Mouse (Mus musculus): ENCODE results near the gene Rhcg. TPM values are rescaled to one million over a fixed set of nuclear protein-coding genes. Genes with fewer than 3 reads are reported as not detected.
A peak's percentile ranks its signal among the peaks of the same experiment; 100 is the strongest.

Rhcg gene
- polyA plus RNA-seq, 1 experiment from 2014 or later = 0.17 TPM

DNA sequence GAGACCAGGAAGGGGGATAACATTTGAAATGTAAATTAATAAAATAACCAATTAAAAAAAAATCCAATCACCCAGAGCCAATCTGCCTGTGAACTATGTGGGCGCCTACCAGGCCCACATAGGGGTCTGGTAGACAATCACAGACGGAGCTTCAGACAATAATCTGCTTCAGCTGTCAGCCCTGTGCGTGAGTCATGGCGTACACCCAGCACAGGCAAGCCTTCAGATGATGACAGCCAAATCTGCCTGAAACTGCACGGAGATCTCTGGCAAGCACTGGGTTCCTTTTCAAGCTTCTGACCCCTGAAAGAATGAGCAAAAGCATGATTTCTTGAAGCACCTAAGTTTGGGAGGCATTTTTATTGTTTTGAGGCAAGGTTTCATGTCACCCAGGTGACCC, 8.7 kb upstream of the Rhcg start:
- H3K27ac ChIP-seq = no peak overlapping the region
- ATAC-seq (ENCODE audit: borderline replicate concordance, extremely low read depth, low FRiP score, low TSS enrichment) = no peak
- no peak overlapping the region for H3K4me3 ChIP-seq
- no peak overlapping the region for H3K4me2 ChIP-seq
- H3K36me3 ChIP-seq = no peaks in the 10 kb centered on the region
- H3K4me1 ChIP-seq = no peaks in the 10 kb centered on the region
- H3K9me3 ChIP-seq = no peaks in the 10 kb centered on the region
- 74% methylated on average over 5 of the region's 5 CpGs for WGBS
- no peaks in the 10 kb centered on the region for H3K27me3 ChIP-seq
- no peak overlapping the region for H3K9ac ChIP-seq

DNA sequence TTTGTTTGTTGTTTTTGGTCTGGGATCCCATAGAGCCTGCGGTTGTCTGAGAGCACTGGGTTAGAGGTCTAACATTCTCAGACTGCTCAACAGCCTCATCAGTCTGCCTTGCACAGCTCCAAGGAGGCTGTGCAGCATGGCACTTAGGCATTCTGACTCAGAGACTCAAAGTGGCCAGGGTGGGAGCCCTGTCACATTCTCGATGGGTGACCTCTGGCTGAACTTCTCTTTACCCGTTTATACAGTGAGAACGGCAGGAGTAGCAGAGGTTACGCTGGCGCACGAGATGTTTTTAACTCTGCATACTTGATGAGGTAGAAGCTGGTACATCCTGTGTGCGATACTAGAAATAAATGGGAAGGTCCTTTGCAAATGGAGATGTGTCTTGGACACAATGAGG, 5.6 kb upstream of the Rhcg start:
- H3K4me1 ChIP-seq = no peaks in the 10 kb centered on the region
- H3K36me3 ChIP-seq = no peaks in the 10 kb centered on the region
- peaks cover 8% of the 10 kb centered on the region for H3K27me3 ChIP-seq
- no peak overlapping the region for H3K4me2 ChIP-seq
- H3K9me3 ChIP-seq = no peaks in the 10 kb centered on the region
- H3K4me3 ChIP-seq = no peak overlapping the region
- H3K9ac ChIP-seq = no peak overlapping the region
- no peak for ATAC-seq (ENCODE audit: borderline replicate concordance, extremely low read depth, low FRiP score, low TSS enrichment)
- no peak overlapping the region for H3K27ac ChIP-seq
- WGBS = 32% methylated on average over 8 of the region's 8 CpGs

DNA sequence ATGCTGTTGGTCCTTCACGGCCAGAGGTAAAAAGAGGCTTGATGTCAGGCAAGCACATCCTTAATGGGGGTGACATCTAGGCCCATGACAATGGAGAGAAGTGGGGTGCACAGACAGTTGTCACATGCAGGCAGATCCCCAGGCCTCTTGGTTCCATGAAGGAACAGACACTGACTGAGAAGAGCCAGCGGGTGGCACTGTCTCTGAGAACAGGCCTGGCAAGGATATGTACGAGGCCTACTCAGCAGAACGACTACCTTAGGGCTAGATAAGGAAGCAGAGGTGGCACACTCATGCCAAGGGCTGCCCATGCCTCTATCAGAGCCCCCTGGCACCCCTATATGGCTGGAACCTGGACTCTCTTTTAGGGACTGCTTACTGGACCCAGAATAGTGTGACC, 2.0 kb upstream of the Rhcg start:
- H3K4me2 ChIP-seq = no peak overlapping the region
- H3K9me3 ChIP-seq = no peaks in the 10 kb centered on the region
- H3K36me3 ChIP-seq = no peaks in the 10 kb centered on the region
- no peak overlapping the region for H3K27ac ChIP-seq
- ATAC-seq (ENCODE audit: borderline replicate concordance, extremely low read depth, low FRiP score, low TSS enrichment) = no peak
- no peak overlapping the region for H3K9ac ChIP-seq
- H3K4me1 ChIP-seq = no peaks in the 10 kb centered on the region
- no peak overlapping the region for H3K4me3 ChIP-seq
- 51% methylated on average over 4 of the region's 4 CpGs for WGBS
- peaks cover 44% of the 10 kb centered on the region for H3K27me3 ChIP-seq

DNA sequence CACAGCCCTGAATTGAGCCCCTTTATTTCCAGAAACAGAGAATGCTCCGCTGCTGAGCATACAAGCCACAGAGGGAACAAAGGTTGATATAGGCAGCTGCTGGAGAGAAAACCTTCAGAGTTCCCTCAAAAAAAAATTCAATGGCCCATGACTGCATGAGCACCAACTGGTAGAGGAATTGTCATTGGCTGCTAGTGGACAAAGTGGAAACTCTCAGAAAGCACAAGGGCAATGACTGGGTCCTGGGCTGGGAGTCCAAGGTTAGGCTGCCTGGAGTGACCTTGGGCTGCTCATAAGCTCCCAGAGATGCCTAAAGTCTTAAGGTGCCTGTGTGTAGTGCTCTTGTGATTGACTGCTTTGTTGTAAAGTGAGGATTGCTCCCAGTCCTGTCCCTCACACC, 1.5 kb downstream of the Rhcg start:
- Histone ChIP-seq H3K27ac (no peak overlapping the region), H3K4me3 (no peak overlapping the region), H3K9ac (no peak overlapping the region), H3K4me2 (no peak overlapping the region), H3K27me3 (peaks cover 67% of the 10 kb centered on the region), H3K36me3 (no peaks in the 10 kb centered on the region), H3K9me3 (no peaks in the 10 kb centered on the region), H3K4me1 (no peaks in the 10 kb centered on the region)
- 69% methylated on average over 1 of the region's 1 CpGs for WGBS
- ATAC-seq (ENCODE audit: borderline replicate concordance, extremely low read depth, low FRiP score, low TSS enrichment) = no peak

DNA sequence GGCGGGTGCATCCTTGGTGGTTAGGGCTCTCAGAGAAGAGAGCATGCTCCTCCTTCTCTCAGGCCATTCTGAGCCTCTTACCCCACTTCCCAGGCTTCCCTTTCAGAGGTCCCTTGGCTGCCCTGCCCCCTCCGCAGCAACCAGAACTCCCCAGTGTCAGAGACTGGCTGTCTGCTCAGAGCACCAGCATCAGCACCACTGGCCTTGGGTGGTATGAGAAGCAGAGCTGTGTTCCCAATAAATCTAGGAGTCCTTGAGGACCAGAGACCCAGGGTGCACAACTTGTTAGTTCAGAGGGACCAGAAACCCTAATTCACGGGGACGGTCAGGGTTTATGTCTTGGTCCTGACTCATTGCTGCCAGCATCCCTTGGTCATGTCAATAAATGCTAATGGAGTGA, 2.4 kb downstream of the Rhcg start:
- Histone ChIP-seq H3K9me3 (no peaks in the 10 kb centered on the region), H3K27me3 (peaks cover 73% of the 10 kb centered on the region), H3K27ac (no peak overlapping the region), H3K4me2 (no peak overlapping the region), H3K9ac (no peak overlapping the region), H3K4me1 (no peaks in the 10 kb centered on the region), H3K4me3 (no peak overlapping the region), H3K36me3 (no peaks in the 10 kb centered on the region)
- 69% methylated on average over 4 of the region's 4 CpGs for WGBS
- ATAC-seq (ENCODE audit: borderline replicate concordance, extremely low read depth, low FRiP score, low TSS enrichment) = no peak

DNA sequence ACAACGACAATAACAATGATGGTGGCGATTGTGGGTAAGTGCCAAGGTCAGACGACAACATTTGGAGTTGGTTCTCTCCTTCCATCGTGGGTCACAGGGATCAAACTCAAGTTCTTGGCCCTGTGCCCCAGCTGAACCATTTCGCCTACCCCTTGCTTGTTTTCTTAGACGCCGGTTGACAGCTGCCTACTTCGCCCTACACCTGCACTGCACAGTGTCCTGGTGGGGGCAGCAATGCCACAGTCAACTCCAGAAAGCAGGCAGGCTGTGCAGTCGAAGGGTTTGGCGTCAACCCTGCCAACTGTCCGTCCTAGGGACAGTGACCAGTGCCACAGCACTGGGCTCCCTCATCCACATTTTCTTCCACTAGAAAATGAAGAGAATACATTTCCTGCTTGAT, 4.1 kb downstream of the Rhcg start:
- no peak overlapping the region for H3K9ac ChIP-seq
- ATAC-seq (ENCODE audit: borderline replicate concordance, extremely low read depth, low FRiP score, low TSS enrichment) = 0 out of 2 replicates have a peak, but pooled peaks have one; percentile 23
- H3K4me1 ChIP-seq = no peaks in the 10 kb centered on the region
- H3K9me3 ChIP-seq = no peaks in the 10 kb centered on the region
- 48% methylated on average over 11 of the region's 11 CpGs for WGBS
- no peak overlapping the region for H3K4me2 ChIP-seq
- peaks cover 70% of the 10 kb centered on the region for H3K27me3 ChIP-seq
- H3K4me3 ChIP-seq = no peak overlapping the region
- H3K27ac ChIP-seq = no peak overlapping the region
- H3K36me3 ChIP-seq = no peaks in the 10 kb centered on the region

DNA sequence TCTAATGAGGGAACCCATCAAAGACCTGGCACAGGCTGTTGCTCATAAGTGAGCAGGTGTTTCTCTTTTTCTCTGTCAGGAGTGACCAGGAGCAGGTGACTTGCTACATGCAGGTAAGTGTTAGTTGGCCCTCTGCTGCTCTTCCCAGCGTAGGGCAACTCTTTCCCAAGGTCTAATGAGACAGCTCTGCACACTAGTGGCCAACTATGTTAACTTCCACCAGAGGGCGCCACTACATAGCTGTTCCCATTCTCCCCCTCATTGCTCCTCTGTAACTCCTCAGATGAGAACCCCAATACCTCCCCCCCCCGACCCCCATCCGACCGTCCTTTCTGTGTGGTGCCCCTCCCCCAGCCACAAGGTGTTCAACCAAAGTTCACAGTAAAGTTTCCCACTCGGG, 4.7 kb downstream of the Rhcg start:
- Histone ChIP-seq H3K4me3 (no peak overlapping the region), H3K4me2 (no peak overlapping the region), H3K27me3 (peaks cover 70% of the 10 kb centered on the region), H3K36me3 (no peaks in the 10 kb centered on the region), H3K9me3 (no peaks in the 10 kb centered on the region), H3K4me1 (peaks cover under 1% of the 10 kb centered on the region; the same call in 1 of the 2 replicates), H3K27ac (no peak overlapping the region), H3K9ac (no peak overlapping the region)
- WGBS = 12% methylated on average over 6 of the region's 6 CpGs
- peak; percentile 56; the same call in 1 of the 2 replicates for ATAC-seq (ENCODE audit: borderline replicate concordance, extremely low read depth, low FRiP score, low TSS enrichment)

DNA sequence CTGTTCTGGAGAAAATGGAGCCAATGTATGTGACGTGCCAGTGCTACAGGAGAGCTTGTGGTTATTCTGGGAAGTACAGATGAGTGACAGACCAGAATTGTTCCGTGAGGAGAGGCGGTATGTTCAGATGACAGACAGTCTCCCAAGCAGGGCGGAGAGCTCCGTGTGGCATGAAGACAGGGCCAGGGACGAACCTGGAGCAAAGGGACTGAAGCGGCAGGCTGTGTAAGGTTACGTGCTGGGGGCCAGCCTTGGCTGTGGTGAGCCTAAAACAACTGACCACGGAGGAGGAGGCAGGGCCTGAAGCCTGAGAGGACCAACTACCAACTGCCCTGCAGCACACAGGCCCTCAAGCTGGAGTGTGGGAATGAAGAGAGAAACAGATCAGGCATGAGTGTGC, 5.6 kb downstream of the Rhcg start:
- H3K4me3 ChIP-seq = no peak overlapping the region
- peaks cover 8% of the 10 kb centered on the region for H3K4me1 ChIP-seq
- H3K36me3 ChIP-seq = no peaks in the 10 kb centered on the region
- no peaks in the 10 kb centered on the region for H3K9me3 ChIP-seq
- peaks cover 70% of the 10 kb centered on the region for H3K27me3 ChIP-seq
- WGBS = 67% methylated on average over 9 of the region's 9 CpGs
- no peak overlapping the region for H3K9ac ChIP-seq
- no peak for ATAC-seq (ENCODE audit: borderline replicate concordance, extremely low read depth, low FRiP score, low TSS enrichment)
- H3K27ac ChIP-seq = no peak overlapping the region
- H3K4me2 ChIP-seq = no peak overlapping the region

DNA sequence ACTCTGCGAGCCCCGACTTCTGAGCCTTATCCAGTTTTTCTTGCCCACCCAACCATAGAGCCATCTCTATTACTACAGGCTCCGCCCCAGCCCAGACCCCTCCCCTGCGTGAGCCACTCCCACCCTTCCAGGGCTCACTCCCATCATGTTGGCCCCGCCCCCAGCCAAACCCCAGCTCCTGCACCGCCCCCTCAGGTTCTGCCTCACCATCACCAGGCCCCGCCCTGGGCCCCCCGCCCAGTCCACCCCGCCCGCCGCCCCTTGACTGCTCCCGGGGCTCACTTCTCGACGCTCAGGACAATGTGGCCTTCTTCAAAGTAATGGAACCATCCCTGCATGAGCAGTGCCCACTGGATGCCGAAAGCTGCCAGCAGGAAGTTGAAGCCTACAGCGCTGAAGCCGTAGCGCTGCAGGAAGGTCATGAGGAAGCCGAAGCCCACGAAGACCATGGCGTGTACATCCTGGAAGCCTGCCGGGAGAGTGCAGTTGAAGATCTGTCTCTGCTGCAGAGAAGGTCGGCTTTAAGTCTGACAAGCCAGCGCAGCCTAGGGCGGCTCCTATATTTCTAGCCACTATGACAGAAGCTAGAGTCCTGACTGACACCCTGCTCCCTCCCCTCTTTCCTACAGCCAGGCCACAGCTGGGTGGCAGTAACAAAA, 10.1 kb downstream of the Rhcg start:
- H3K9me3 ChIP-seq = no peaks in the 10 kb centered on the region
- peak overlapping the region; percentile 31 for H3K4me3 ChIP-seq
- peaks cover 59% of the 10 kb centered on the region for H3K27me3 ChIP-seq
- H3K36me3 ChIP-seq = no peaks in the 10 kb centered on the region
- peak; percentile 58; the same call in 1 of the 2 replicates for ATAC-seq (ENCODE audit: borderline replicate concordance, extremely low read depth, low FRiP score, low TSS enrichment)
- WGBS = 1% methylated on average over 25 of the region's 25 CpGs
- H3K4me2 ChIP-seq = peak overlapping the region; percentile 68
- H3K27ac ChIP-seq = no peak overlapping the region
- no peak overlapping the region for H3K9ac ChIP-seq
- peaks cover 8% of the 10 kb centered on the region for H3K4me1 ChIP-seq

DNA sequence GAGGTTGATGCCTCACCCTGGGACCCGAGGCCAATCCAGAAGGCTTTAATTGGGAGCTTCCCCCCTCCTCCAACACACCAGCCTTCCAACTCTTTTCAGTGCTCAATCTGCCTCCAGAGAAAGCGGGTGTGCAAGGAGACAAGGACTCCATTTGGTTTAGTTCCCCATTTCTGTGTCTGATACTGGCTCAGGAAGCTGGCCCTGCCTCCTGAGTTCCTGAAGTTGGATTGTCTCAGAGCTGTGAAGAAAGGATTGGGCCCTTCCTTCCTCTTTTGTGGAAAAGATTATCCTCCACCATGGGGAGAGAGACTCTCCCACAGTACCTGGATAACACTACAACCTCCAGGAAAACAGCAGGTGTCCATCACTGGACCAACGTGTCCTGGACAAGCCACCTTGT, 10.7 kb downstream of the Rhcg start:
- no peaks in the 10 kb centered on the region for H3K9me3 ChIP-seq
- 37% methylated on average over 3 of the region's 3 CpGs for WGBS
- peak overlapping the region; percentile 68 for H3K4me2 ChIP-seq
- peaks cover 55% of the 10 kb centered on the region for H3K27me3 ChIP-seq
- no peak overlapping the region for H3K9ac ChIP-seq
- peaks cover 8% of the 10 kb centered on the region for H3K4me1 ChIP-seq
- no peaks in the 10 kb centered on the region for H3K36me3 ChIP-seq
- no peak overlapping the region for H3K4me3 ChIP-seq
- no peak for ATAC-seq (ENCODE audit: borderline replicate concordance, extremely low read depth, low FRiP score, low TSS enrichment)
- no peak overlapping the region for H3K27ac ChIP-seq

DNA sequence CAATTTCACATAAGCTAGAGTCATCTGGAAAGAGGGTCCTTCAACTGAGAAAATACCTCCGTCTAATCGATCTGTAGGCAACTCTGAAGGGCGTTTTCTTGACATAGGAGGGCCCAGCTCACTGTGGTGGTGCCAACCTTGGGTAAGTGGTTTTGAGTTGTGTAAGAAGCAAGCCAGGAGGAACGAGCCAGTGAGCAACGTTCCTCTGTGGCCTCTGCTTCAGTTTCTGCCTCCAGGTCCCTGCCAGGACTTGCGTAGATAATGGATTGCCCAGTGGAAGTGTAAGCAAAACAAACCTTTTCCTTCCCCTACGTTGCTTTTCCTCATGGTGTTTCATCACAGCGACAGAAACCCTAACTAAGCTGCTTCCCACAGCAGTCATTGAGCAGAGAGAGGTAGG, 15.5 kb downstream of the Rhcg start:
- Histone ChIP-seq H3K4me1 (peaks cover under 1% of the 10 kb centered on the region; the same call in 1 of the 2 replicates), H3K27ac (no peak overlapping the region), H3K4me3 (no peak overlapping the region), H3K4me2 (no peak overlapping the region), H3K27me3 (peaks cover 73% of the 10 kb centered on the region), H3K36me3 (no peaks in the 10 kb centered on the region), H3K9me3 (no peaks in the 10 kb centered on the region), H3K9ac (no peak overlapping the region)
- no peak for ATAC-seq (ENCODE audit: borderline replicate concordance, extremely low read depth, low FRiP score, low TSS enrichment)
- WGBS = 35% methylated on average over 8 of the region's 8 CpGs

DNA sequence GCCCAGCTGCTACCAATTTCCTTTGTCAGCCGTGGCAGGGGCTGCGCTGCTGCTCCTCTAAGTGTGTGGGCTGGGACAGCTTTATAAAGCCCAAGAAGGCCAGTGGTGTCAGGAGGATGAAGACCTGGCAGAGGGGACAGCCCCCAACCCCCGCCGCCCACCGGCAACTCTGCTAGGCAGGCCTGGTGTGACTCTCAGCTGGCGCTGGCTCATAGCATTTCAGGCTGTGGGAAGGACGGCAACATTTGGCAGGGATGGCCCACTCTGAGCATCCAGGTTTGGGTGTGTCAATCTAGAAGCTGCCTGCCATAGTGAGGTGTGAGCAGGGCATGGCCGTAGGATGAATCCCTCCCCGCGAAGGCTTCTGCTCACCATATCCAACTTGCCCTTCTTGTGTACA, 17.3 kb downstream of the Rhcg start:
- Histone ChIP-seq H3K27me3 (peaks cover 76% of the 10 kb centered on the region), H3K9me3 (no peaks in the 10 kb centered on the region), H3K27ac (no peak overlapping the region), H3K36me3 (no peaks in the 10 kb centered on the region), H3K9ac (no peak overlapping the region), H3K4me2 (no peak overlapping the region), H3K4me1 (no peaks in the 10 kb centered on the region), H3K4me3 (no peak overlapping the region)
- ATAC-seq (ENCODE audit: borderline replicate concordance, extremely low read depth, low FRiP score, low TSS enrichment) = no peak
- 66% methylated on average over 10 of the region's 10 CpGs for WGBS

DNA sequence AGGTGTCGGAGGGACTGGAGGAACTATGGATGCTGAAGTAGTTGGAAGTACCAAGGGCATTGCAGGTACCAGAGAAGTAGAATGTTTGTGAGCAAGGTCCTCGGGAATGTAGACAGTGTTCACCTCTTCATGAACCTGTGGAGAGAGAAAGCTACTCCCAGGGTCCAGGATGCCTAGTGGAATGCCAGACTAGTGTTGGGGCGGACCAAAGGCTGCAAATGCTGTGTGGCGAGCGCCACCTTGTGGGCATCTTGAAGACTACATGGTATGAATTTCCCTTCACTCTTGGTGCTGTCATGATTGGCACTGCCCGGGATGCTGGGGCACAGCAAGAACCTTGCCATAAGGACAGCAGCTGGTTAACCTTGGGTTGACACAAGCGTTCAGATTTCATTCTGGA, 22.6 kb downstream of the Rhcg start:
- Histone ChIP-seq H3K4me1 (peaks cover 3% of the 10 kb centered on the region; the same call in 1 of the 2 replicates), H3K9ac (no peak overlapping the region), H3K27me3 (peaks cover 92% of the 10 kb centered on the region), H3K4me2 (no peak overlapping the region), H3K27ac (no peak overlapping the region), H3K4me3 (no peak overlapping the region), H3K36me3 (no peaks in the 10 kb centered on the region), H3K9me3 (no peaks in the 10 kb centered on the region)
- WGBS = 10% methylated on average over 7 of the region's 7 CpGs
- no peak for ATAC-seq (ENCODE audit: borderline replicate concordance, extremely low read depth, low FRiP score, low TSS enrichment)

Data from lung, embryonic 15.5 days (tissue).